8 mouse cellular contexts compared by ENCODE assay signal in genomic region chr4:41502986-41503412, GRCm38 (mm10). TPM values are rescaled to one million over a fixed set of nuclear protein-coding genes. Genes with fewer than 3 reads are reported as not detected.
DNase-seq lines count a peak whose midpoint lies in the region; ATAC-seq lines count a peak whose summit lies in the region.

AI464131 (minus strand) TSS chr4:41503076.

- peak; percentile 84 for ATAC-seq in hindbrain, embryonic 13.5 days (ENCODE audit: low FRiP score)

- peaks cover 48% of the 10 kb centered on the region for H3K27me3 ChIP-seq in hindbrain, embryonic 13.5 days

- no peaks in the 10 kb centered on the region for H3K9me3 ChIP-seq in hindbrain, embryonic 13.5 days

- under 1% methylated on average over 17 of the region's 18 CpGs for WGBS in hindbrain, embryonic 13.5 days

- H3K27ac ChIP-seq in hindbrain, embryonic 13.5 days: peak within 1 kb of the TSS; percentile 24; the same call in 1 of the 2 replicates

- no peaks in the 10 kb centered on the region for H3K36me3 ChIP-seq in hindbrain, embryonic 13.5 days

- peak within 1 kb of the TSS; percentile 37 for H3K4me3 ChIP-seq in hindbrain, embryonic 13.5 days

- DNase-seq in R1 (ENCODE audit: low read depth, low spot score): peak; percentile 98
- DNase-seq in cerebellum, postnatal 25 days: peak; percentile 95 to 99
- DNase-seq in frontal cortex, postnatal 25 days (ENCODE audit: low spot score in 2 of 2): peak; percentile 86 to 88
- peak; percentile 84 to 86 for DNase-seq in layer of hippocampus, postnatal 25 days (ENCODE audit: extremely low spot score in 1 of 2, low spot score in 1 of 2)
- DNase-seq in lung, postnatal 14 days: peak; percentile 99
- peak; percentile 96 for DNase-seq in retina, embryonic 14.5 days (ENCODE audit: low spot score)
- DNase-seq in thymus, postnatal 36 days: peak; percentile 63 to 73

- H3K4me1 ChIP-seq in hindbrain, embryonic 13.5 days (replicated peaks): peaks cover 58% of the 10 kb centered on the region

- peak within 1 kb of the TSS; percentile 44 for H3K9ac ChIP-seq in hindbrain, embryonic 13.5 days

- peak within 1 kb of the TSS; percentile 55 for H3K4me2 ChIP-seq in hindbrain, embryonic 13.5 days

RNA-seq across cellular contexts. Expression of gene AI464131, which starts in this region (rescaled TPM):
- polyA plus RNA-seq in hindbrain, embryonic 13.5 days (2015; fragmentation: Nextera tagmentation; extraction: Ambion mirVana): 7.0 TPM in 2 replicates
- total RNA-seq in layer of hippocampus, postnatal 25 days (2021): 10 to 100 TPM; 32.4 to 33.3 TPM

Comparison
In these comparisons a context has a peak if more than half of its experiments do, and no peak if none do; other contexts are left out.
1. Peak in every context shown above with its lines: DNase-seq, ATAC-seq, H3K4me3 ChIP-seq and H3K27ac ChIP-seq.